Mouse (Mus musculus) hindbrain, embryonic 11.5 days (tissue): ENCODE data around the gene Tert. TPM values are rescaled to one million over a fixed set of nuclear protein-coding genes. Genes with fewer than 3 reads are reported as not detected.

Source experiments
- ATAC-seq: fragments of 200-750 bp; cut with Nextera tagmentation; 2 replicates; pipeline ENCODE4 v1.8.0; 2017; ENCODE audit warnings: mild to moderate bottlenecking, moderate TSS enrichment, moderate library complexity; ENCODE audit not compliant: low FRiP score
- DNase-seq: peaks from one replicate; pipeline ENCODE4 v3.0.0-alpha.2; 2015; ENCODE audit warnings: low spot score
- H3K27ac ChIP-seq: fragments of 300-500 bp; sonication (generic); 2 replicates; pipeline ENCODE4 v1.5.1; 2014; ENCODE audit warnings: mild to moderate bottlenecking, low read depth, low read length
- H3K27me3 ChIP-seq: fragments of 300-500 bp; sonication (generic); 2 replicates; pipeline ENCODE4 v1.6.1; 2014; ENCODE audit warnings: mild to moderate bottlenecking, low read length, moderate library complexity, mixed read lengths; ENCODE audit not compliant: control insufficient read depth, insufficient read depth
- H3K36me3 ChIP-seq: fragments of 300-500 bp; sonication (generic); 2 replicates; pipeline ENCODE4 v1.6.1; 2014; ENCODE audit warnings: mild to moderate bottlenecking, low read length, moderate library complexity, mixed read lengths; ENCODE audit not compliant: control insufficient read depth, insufficient read depth
- H3K4me1 ChIP-seq: fragments of 300-500 bp; sonication (generic); replicated peaks from 2 replicates; pipeline ENCODE4 v1.6.1; 2014; ENCODE audit warnings: low read length, mixed read lengths; ENCODE audit not compliant: control insufficient read depth, insufficient read depth
- H3K4me2 ChIP-seq: fragments of 300-500 bp; sonication (generic); replicated peaks from 2 replicates; pipeline ENCODE4 v1.6.1; 2014; ENCODE audit warnings: mild to moderate bottlenecking, low read depth, low read length
- H3K4me3 ChIP-seq: fragments of 300-500 bp; sonication (generic); 2 replicates; pipeline ENCODE4 v1.5.1; 2014; ENCODE audit warnings: low read depth, low read length
- H3K9ac ChIP-seq: fragments of 300-500 bp; sonication (generic); 2 replicates; pipeline ENCODE4 v1.6.1; 2014; ENCODE audit warnings: low read depth, low read length
- H3K9me3 ChIP-seq: fragments of 300-500 bp; sonication (generic); 2 replicates; pipeline ENCODE4 v1.6.1; 2016; ENCODE audit warnings: low read length; ENCODE audit not compliant: control insufficient read depth
- WGBS: fragments of 180-500 bp; shearing (Covaris S2); extraction: QIAGEN DNeasy Blood & Tissue Kit; methylation state at CpG from one replicate; pipeline ENCODE4 v1.1.7; 2014; 5-methylcytosine and 5-hydroxymethylcytosine counted together
- polyA plus RNA-seq: library from polyadenylated mRNA; unstranded; fragments of >200 nt; fragmentation: Nextera tagmentation; extraction: Ambion mirVana; gene quantifications from 2 replicates; pipeline ENCODE4 v1.2.1, GENCODE M21; 2014

The Tert gene
- polyA plus RNA-seq, 1 experiment from 2014 or later, result 5.3 TPM

GRCm38 (mm10) chr13:73604156-73604957 is 22.4 kb upstream of the Tert start:
- Histone ChIP-seq H3K9ac (peak overlapping the region; percentile 83), H3K4me2 (peak overlapping the region; percentile 86), H3K36me3 (peaks cover 3% of the 10 kb centered on the region), H3K9me3 (no peaks in the 10 kb centered on the region), H3K27ac (peak overlapping the region; percentile 30; the same call in 1 of the 2 replicates), H3K4me3 (peak overlapping the region; percentile 85), H3K4me1 (0 out of 2 replicates have a peak, but pooled peaks cover 3% of the 10 kb centered on the region), H3K27me3 (no peaks in the 10 kb centered on the region)
- ATAC-seq (peak; percentile 86), DNase-seq (peak; percentile 34)
- WGBS, result 6% methylated on average over 25 of the region's 39 CpGs

DNA sequence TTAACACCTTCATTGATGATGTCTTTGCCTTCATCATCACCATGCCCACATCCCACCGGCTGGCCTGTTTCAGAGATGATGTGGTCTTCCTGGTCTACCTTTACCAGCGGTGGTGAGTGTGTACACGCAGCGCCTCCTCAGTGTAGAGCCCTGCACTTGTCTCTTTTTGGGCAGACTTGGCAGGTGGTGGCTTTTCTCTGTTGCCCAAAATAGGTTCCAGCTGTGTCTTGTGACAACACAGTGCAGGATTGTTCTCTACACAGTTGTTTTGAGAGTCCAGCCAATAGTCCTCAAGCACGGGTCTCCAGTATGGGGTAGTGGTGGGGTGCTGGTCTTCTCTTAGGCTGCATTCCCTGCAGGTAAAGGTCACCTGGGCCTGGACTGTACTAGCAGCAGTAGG is 8.3 kb upstream of the Tert start:
- H3K4me3 ChIP-seq, result no peak overlapping the region
- no peaks in the 10 kb centered on the region for H3K9me3 ChIP-seq
- ATAC-seq (no peak), DNase-seq (no peak)
- H3K27me3 ChIP-seq, result no peaks in the 10 kb centered on the region
- 91% methylated on average over 5 of the region's 5 CpGs for WGBS
- peaks cover 7% of the 10 kb centered on the region; the same call in 1 of the 2 replicates for H3K36me3 ChIP-seq
- no peak overlapping the region for H3K4me2 ChIP-seq
- H3K9ac ChIP-seq, result no peak overlapping the region
- no peak overlapping the region for H3K27ac ChIP-seq
- no peaks in the 10 kb centered on the region for H3K4me1 ChIP-seq

GRCm38 (mm10) chr13:73620637-73621036 is 6.1 kb upstream of the Tert start:
- Histone ChIP-seq H3K4me1 (no peaks in the 10 kb centered on the region), H3K27me3 (no peaks in the 10 kb centered on the region), H3K4me2 (no peak overlapping the region), H3K36me3 (peaks cover 5% of the 10 kb centered on the region; the same call in 1 of the 2 replicates), H3K27ac (no peak overlapping the region), H3K9me3 (no peaks in the 10 kb centered on the region), H3K4me3 (no peak overlapping the region), H3K9ac (no peak overlapping the region)
- WGBS, result 76% methylated on average over 6 of the region's 6 CpGs
- ATAC-seq, result no peak
- peak; percentile 15 for DNase-seq

DNA sequence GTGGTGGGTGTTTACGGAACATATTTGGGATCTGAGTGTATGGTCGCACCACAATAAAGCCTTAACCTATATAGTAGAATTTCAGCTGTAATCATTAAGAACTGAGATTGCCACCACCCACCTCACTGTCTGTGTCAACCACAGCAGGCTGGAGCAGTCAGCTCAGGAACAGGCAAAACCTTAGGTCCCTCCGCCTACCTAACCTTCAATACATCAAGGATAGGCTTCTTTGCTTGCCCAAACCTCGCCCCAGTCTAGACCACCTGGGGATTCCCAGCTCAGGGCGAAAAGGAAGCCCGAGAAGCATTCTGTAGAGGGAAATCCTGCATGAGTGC is 334 bp upstream of the Tert start:
- Histone ChIP-seq H3K4me2 (peak overlapping the region; percentile 65), H3K9me3 (no peaks in the 10 kb centered on the region), H3K36me3 (no peaks in the 10 kb centered on the region), H3K4me3 (peak overlapping the region; percentile 38), H3K9ac (peak overlapping the region; percentile 65), H3K27ac (no peak overlapping the region), H3K4me1 (no peaks in the 10 kb centered on the region), H3K27me3 (no peaks in the 10 kb centered on the region)
- DNase-seq (no peak), ATAC-seq (no peak; the same call in 1 of the 2 replicates)
- WGBS, result 46% methylated on average over 6 of the region's 6 CpGs

DNA sequence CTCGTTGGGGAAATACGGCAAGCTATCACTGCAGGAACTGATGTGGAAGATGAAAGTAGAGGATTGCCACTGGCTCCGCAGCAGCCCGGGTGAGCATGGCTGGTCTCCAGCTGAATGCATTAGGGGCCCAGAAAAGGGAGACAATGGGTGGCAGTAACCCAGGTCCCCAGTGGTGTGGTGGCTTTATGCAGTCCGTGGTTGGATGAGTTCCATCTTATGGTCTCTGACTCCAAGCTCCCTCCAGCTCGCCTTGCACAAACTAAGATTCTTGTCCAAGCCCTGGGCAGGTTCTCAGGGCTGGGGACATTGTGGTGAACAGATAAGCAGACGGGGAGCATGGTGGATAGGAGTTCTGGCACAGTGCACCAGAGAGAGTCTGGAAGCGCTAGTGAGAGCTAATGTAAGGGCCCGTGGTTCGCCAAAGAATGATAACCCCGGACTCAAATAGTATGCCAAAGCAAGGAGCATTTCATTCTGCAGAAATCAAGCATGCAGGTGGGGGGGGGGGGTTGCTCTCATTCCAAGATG is 1.9 kb downstream of the Tert start:
- WGBS, result 90% methylated on average over 11 of the region's 11 CpGs
- no peak overlapping the region for H3K4me3 ChIP-seq
- no peak for DNase-seq
- H3K9me3 ChIP-seq, result no peaks in the 10 kb centered on the region
- no peaks in the 10 kb centered on the region for H3K27me3 ChIP-seq
- no peak overlapping the region for H3K9ac ChIP-seq
- H3K27ac ChIP-seq, result no peak overlapping the region
- H3K4me2 ChIP-seq, result no peak overlapping the region
- H3K4me1 ChIP-seq, result no peaks in the 10 kb centered on the region
- no peaks in the 10 kb centered on the region for H3K36me3 ChIP-seq
- no peak for ATAC-seq

- H3K4me1 ChIP-seq, result no peaks in the 10 kb centered on the region
- H3K9me3 ChIP-seq, result no peaks in the 10 kb centered on the region
- H3K4me3 ChIP-seq, result no peak overlapping the region
- DNase-seq, result no peak
- WGBS, result 92% methylated on average over 3 of the region's 3 CpGs
- no peak overlapping the region for H3K9ac ChIP-seq
- no peak for ATAC-seq
- H3K4me2 ChIP-seq, result no peak overlapping the region
- H3K36me3 ChIP-seq, result no peaks in the 10 kb centered on the region; the same call in 1 of the 2 replicates
- no peak overlapping the region for H3K27ac ChIP-seq
- no peaks in the 10 kb centered on the region for H3K27me3 ChIP-seq
These were observed 5.1 kb downstream of the Tert start for GRCm38 (mm10) chr13:73631837-73632236.

DNA sequence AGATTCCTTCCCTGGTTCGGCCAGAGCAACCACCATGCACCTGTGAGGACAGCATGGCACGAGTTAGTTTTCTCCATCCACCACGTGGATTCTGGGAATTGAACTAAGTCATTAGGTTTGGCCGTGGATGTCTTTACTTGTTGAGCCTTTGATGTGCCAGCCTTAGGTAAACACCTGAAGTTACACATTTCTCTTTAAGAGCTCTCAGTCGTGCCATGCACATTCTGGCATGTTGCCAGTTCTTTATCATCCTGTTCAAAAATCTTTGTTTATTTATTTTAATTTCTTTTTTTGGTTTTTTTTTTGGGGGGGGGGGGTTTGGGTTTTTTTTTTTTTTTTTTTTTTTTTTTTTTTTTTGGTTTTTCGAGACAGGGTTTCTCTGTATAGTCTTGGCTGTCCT is 11.1 kb downstream of the Tert start:
- no peaks in the 10 kb centered on the region; the same call in 1 of the 2 replicates for H3K36me3 ChIP-seq
- H3K27me3 ChIP-seq, result no peaks in the 10 kb centered on the region
- DNase-seq (peak; percentile 1), ATAC-seq (no peak)
- H3K9me3 ChIP-seq, result no peaks in the 10 kb centered on the region
- WGBS, result 92% methylated on average over 5 of the region's 6 CpGs
- no peak overlapping the region for H3K27ac ChIP-seq
- H3K9ac ChIP-seq, result no peak overlapping the region
- no peak overlapping the region for H3K4me2 ChIP-seq
- no peak overlapping the region for H3K4me3 ChIP-seq
- H3K4me1 ChIP-seq, result no peaks in the 10 kb centered on the region

DNA sequence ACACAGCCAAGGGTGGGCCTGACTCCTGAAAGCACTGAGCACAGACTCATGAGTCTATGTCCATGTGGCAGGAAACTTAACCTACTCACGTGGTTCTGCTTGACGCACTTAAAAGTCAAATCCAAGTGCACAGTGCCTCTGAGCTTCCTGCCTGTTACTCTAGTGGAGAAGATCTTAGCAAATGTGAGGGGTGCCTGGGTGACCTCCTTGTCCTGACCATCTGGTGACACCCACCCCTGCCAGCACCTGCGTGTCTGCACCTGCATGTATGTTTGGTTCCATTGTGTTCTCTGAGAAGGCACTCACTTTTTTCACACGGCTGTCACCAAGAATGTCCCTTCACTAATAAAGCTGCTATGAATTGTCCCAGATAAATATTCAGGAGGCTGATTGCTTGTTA is 14.6 kb downstream of the Tert start:
- H3K9me3 ChIP-seq, result no peaks in the 10 kb centered on the region
- 84% methylated on average over 4 of the region's 4 CpGs for WGBS
- no peak overlapping the region for H3K4me3 ChIP-seq
- H3K9ac ChIP-seq, result no peak overlapping the region
- no peak overlapping the region for H3K4me2 ChIP-seq
- DNase-seq (no peak), ATAC-seq (no peak)
- no peaks in the 10 kb centered on the region for H3K36me3 ChIP-seq
- no peak overlapping the region for H3K27ac ChIP-seq
- no peaks in the 10 kb centered on the region for H3K4me1 ChIP-seq
- H3K27me3 ChIP-seq, result no peaks in the 10 kb centered on the region
